Mouse (Mus musculus) MEL (cell line): Measurements from ENCODE around the gene 4921517D22Rik. TPM values are rescaled to one million over a fixed set of nuclear protein-coding genes. Genes with fewer than 3 reads are reported as not detected.

Experiments
- DNase-seq: peaks from one replicate; pipeline ENCODE4 v3.0.0; 2011; ENCODE audit warnings: low read depth, low spot score
- H3K27ac ChIP-seq: 2 replicates; pipeline ENCODE4 v1.5.1; 2012; ENCODE audit warnings: low read depth, mild to moderate bottlenecking, control low read depth, low read length, moderate library complexity; ENCODE audit not compliant: control insufficient read depth
- H3K27me3 ChIP-seq, 2 experiments: fragments of 150-350 bp in 1 of 2; sonication (generic) in 1 of 2; 2 replicates each; pipeline ENCODE4 v1.6.1; 2012; ENCODE audit warnings: low read length in 2 of 2, mild to moderate bottlenecking in 2 of 2, improper control_type of control experiment in 1 of 2, moderate library complexity in 1 of 2; ENCODE audit not compliant: insufficient read depth in 2 of 2, control insufficient read depth in 1 of 2
- H3K36me3 ChIP-seq, 2 experiments: 2 replicates each; pipeline ENCODE4 v1.6.1; 2012 to 2014; ENCODE audit warnings: low read length in 2 of 2, improper control_type of control experiment in 1 of 2, inconsistent platforms in 1 of 2, mild to moderate bottlenecking in 1 of 2; ENCODE audit not compliant: insufficient read depth in 2 of 2, control insufficient read depth in 1 of 2
- H3K4me1 ChIP-seq, 2 experiments: fragments of 150-350 bp in 1 of 2; sonication (generic) in 1 of 2; 2 replicates each; pipeline ENCODE4 v1.6.1; 2012; ENCODE audit warnings: low read length in 2 of 2, improper control_type of control experiment in 1 of 2, mild to moderate bottlenecking in 1 of 2; ENCODE audit not compliant: insufficient read depth in 2 of 2, control insufficient read depth in 1 of 2
- H3K4me3 ChIP-seq, 2 experiments: fragments of 150-350 bp in 1 of 2; sonication (generic) in 1 of 2; 2 replicates each; pipeline ENCODE4 v1.5.1; 2012; ENCODE audit warnings: low read depth in 2 of 2, low read length in 2 of 2, mild to moderate bottlenecking in 2 of 2, moderate library complexity in 2 of 2, control low read depth in 1 of 2, improper control_type of control experiment in 1 of 2; ENCODE audit not compliant: control insufficient read depth in 1 of 2, insufficient read depth in 1 of 2
- H3K79me2 ChIP-seq: 2 replicates; pipeline ENCODE4 v1.6.1; 2012; ENCODE audit warnings: mild to moderate bottlenecking, low read length, moderate library complexity; ENCODE audit not compliant: control insufficient read depth, poor library complexity, insufficient read depth
- H3K9ac ChIP-seq: 2 replicates; pipeline ENCODE4 v1.6.1; 2012; ENCODE audit warnings: low read depth, mild to moderate bottlenecking, control low read depth, low read length, moderate library complexity; ENCODE audit not compliant: control insufficient read depth, poor library complexity, severe bottlenecking
- H3K9me3 ChIP-seq: fragments of 150-350 bp; sonication (generic); replicated peaks from 2 replicates; pipeline ENCODE4 v1.6.1; 2012; ENCODE audit warnings: mild to moderate bottlenecking, low read length, improper control_type of control experiment, moderate library complexity; ENCODE audit not compliant: insufficient read depth
- CHD1 ChIP-seq: IDR thresholded peaks from 2 replicates; pipeline ENCODE4 v1.6.1; 2012; ENCODE audit warnings: low read depth, mild to moderate bottlenecking, inconsistent platforms, low read length, improper control_type of control experiment
- ETS1 ChIP-seq: IDR thresholded peaks from 2 replicates; pipeline ENCODE4 v1.6.1; 2012; ENCODE audit warnings: low read depth, mild to moderate bottlenecking, inconsistent platforms, low read length, improper control_type of control experiment, moderate library complexity
- JUND ChIP-seq: IDR thresholded peaks from 2 replicates; pipeline ENCODE4 v1.6.1; 2011; ENCODE audit warnings: low read depth, mild to moderate bottlenecking, improper control_type of control experiment, low read length
- KAT2A ChIP-seq: conservative IDR thresholded peaks from 2 replicates; pipeline ENCODE4 v1.6.1; 2012; ENCODE audit warnings: low read depth, low read length, improper control_type of control experiment, inconsistent platforms
- MAFK ChIP-seq: IDR thresholded peaks from 2 replicates; pipeline ENCODE4 v1.6.1; 2011; ENCODE audit warnings: low read depth, mild to moderate bottlenecking, low read length, improper control_type of control experiment, borderline replicate concordance
- MAZ ChIP-seq: IDR thresholded peaks from 2 replicates; pipeline ENCODE4 v1.6.1; 2012; ENCODE audit warnings: low read depth, mild to moderate bottlenecking, inconsistent platforms, low read length, improper control_type of control experiment
- MEF2A ChIP-seq: IDR thresholded peaks from 2 replicates; pipeline ENCODE4 v1.6.1; 2014; ENCODE audit warnings: low read depth, mild to moderate bottlenecking, inconsistent platforms, low read length, improper control_type of control experiment; ENCODE audit not compliant: poor library complexity, insufficient replicate concordance, severe bottlenecking; ENCODE audit errors: extremely low read depth
- MXI1 ChIP-seq: IDR thresholded peaks from 2 replicates; pipeline ENCODE4 v1.6.1; 2011; ENCODE audit warnings: mild to moderate bottlenecking, low read depth, low read length, improper control_type of control experiment
- MYC ChIP-seq: IDR thresholded peaks from 2 replicates; pipeline ENCODE4 v1.6.1; 2011; ENCODE audit warnings: low read depth, mild to moderate bottlenecking, low read length, improper control_type of control experiment, moderate library complexity
- NELFE ChIP-seq: IDR thresholded peaks from 2 replicates; pipeline ENCODE4 v1.6.1; 2011; ENCODE audit warnings: low read depth, low read length, improper control_type of control experiment
- POLR2A ChIP-seq, 2 experiments: IDR thresholded peaks; 2 replicates each; pipeline ENCODE4 v1.6.1; 2011 to 2012; ENCODE audit warnings: low read length in 2 of 2, mild to moderate bottlenecking in 2 of 2, control low read depth in 1 of 2, improper control_type of control experiment in 1 of 2, low read depth in 1 of 2, moderate library complexity in 1 of 2; ENCODE audit not compliant: control insufficient read depth in 1 of 2, insufficient read depth in 1 of 2, poor library complexity in 1 of 2
- POLR2AphosphoS2 ChIP-seq: IDR thresholded peaks from 2 replicates; pipeline ENCODE4 v1.6.1; 2011; ENCODE audit warnings: low read length, improper control_type of control experiment
- POLR2AphosphoS5 ChIP-seq: IDR thresholded peaks from 2 replicates; pipeline ENCODE4 v1.6.1; 2012; ENCODE audit warnings: low read depth, borderline replicate concordance, mild to moderate bottlenecking, inconsistent platforms, low read length, moderate library complexity, mixed read lengths
- RAD21 ChIP-seq: IDR thresholded peaks from 2 replicates; pipeline ENCODE4 v1.6.1; 2011; ENCODE audit warnings: mild to moderate bottlenecking, low read depth, low read length, improper control_type of control experiment
- RCOR1 ChIP-seq: IDR thresholded peaks from 2 replicates; pipeline ENCODE4 v1.6.1; 2012; ENCODE audit warnings: low read depth, mild to moderate bottlenecking, inconsistent platforms, low read length, improper control_type of control experiment
- SIN3A ChIP-seq: IDR thresholded peaks from 2 replicates; pipeline ENCODE4 v1.6.1; 2012; ENCODE audit warnings: low read length, improper control_type of control experiment, inconsistent platforms
- SMC3 ChIP-seq: IDR thresholded peaks from 2 replicates; pipeline ENCODE4 v1.6.1; 2011; ENCODE audit warnings: low read depth, low read length, improper control_type of control experiment
- TAL1 ChIP-seq: IDR thresholded peaks from 2 replicates; pipeline ENCODE4 v1.6.1; 2012; ENCODE audit warnings: mild to moderate bottlenecking, inconsistent platforms, low read length, moderate library complexity, mixed read lengths
- TBP ChIP-seq: IDR thresholded peaks from 2 replicates; pipeline ENCODE4 v1.8.0; 2011; ENCODE audit warnings: low read depth, low read length, improper control_type of control experiment
- TCF12 ChIP-seq: IDR thresholded peaks from 2 replicates; pipeline ENCODE4 v1.6.1; 2014; ENCODE audit warnings: low read depth, mild to moderate bottlenecking, inconsistent platforms, low read length, improper control_type of control experiment, moderate library complexity
- UBTF ChIP-seq: IDR thresholded peaks from 2 replicates; pipeline ENCODE4 v1.6.1; 2012; ENCODE audit warnings: low read depth, mild to moderate bottlenecking, inconsistent platforms, low read length, improper control_type of control experiment, moderate library complexity, borderline replicate concordance; ENCODE audit not compliant: insufficient read depth
- USF2 ChIP-seq, 2 experiments: IDR thresholded peaks; 2 replicates each; pipeline ENCODE4 v1.6.1; 2011 to 2012; ENCODE audit warnings: improper control_type of control experiment in 2 of 2, low read length in 2 of 2, borderline replicate concordance in 1 of 2, inconsistent platforms in 1 of 2, low read depth in 1 of 2, mild to moderate bottlenecking in 1 of 2; ENCODE audit not compliant: insufficient read depth in 1 of 2
- ZKSCAN1 ChIP-seq: IDR thresholded peaks from 2 replicates; pipeline ENCODE4 v1.6.1; 2012; ENCODE audit warnings: low read depth, mild to moderate bottlenecking, inconsistent platforms, low read length, improper control_type of control experiment, moderate library complexity
- polyA plus RNA-seq, 2 experiments: library from polyadenylated mRNA; stranded (reverse) in 1 of 2; unstranded in 1 of 2; fragments of >175 nt in 1 of 2; fragments of >200 nt in 1 of 2; gene quantifications; 2 replicates each; pipeline versions ENCODE4 v1.2.1 to v1.2.4; 2012; ENCODE audit warnings: low replicate concordance in 2 of 2, low read depth in 1 of 2; ENCODE audit not compliant: insufficient read length in 2 of 2, insufficient read depth in 1 of 2, missing spikeins in 1 of 2
- total RNA-seq: library from RNA; depleted of rRNA; stranded (reverse); fragments of 300-350 nt; gene quantifications from 2 replicates; pipeline ENCODE4 v1.2.3, GENCODE M21; 2012

Gene 4921517D22Rik
- total and polyA plus RNA-seq, 3 experiments, result not detected

DNA sequence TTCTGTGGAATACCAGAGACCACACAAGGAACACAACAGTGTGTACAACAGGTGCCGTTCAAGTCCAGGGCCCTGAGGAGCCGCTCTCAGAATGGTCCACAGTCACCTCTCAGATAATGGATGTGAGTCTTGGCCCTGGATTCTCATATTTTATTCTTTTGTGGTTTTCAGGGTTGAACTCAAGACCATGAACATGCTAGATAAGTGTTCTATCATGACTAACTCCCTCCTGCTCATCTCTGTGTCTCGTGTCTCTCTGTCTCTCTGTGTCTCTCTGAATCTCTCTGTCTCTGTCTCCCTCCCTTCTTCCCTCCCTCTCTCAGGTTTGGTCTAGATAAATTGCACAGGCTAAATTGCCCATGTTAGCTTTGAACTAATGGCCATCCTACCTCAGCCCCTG, 4.1 kb downstream of the 4921517D22Rik start (continued):
- TF ChIP-seq CHD1 (no peak), POLR2A (IDR thresholded peaks at IDR 0.05; ENCODE audit: control insufficient read depth in 1 of 2, insufficient read depth in 1 of 2, low read depth in 1 of 2, low read length in 2 of 2, poor library complexity in 1 of 2) (no peak), TCF12 (peak; percentile 45; the same call in 1 of the 2 replicates), TBP (no peak)

DNA sequence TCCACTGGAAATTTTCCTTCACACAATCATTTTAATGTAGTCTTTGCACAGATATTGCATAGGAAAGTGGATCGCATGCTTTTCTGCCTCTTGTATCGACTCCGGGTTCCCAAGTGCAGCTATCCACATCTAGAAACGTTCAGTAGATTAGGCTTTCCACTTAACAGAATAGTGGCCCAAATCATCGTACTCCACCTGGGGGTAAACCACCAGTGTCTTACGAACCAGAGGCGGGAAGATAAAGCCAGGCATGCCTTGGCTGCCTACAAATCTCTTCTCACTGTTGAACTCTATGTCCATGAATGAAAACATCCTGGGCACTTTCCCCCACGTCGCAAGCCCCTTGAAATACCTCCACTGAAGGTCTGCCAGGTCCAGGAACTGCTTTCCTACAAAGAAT, 4.6 kb downstream of the 4921517D22Rik start:
- Histone ChIP-seq H3K4me3 (no peak overlapping the region), H3K9me3 (no peaks in the 10 kb centered on the region), H3K27me3 (no peaks in the 10 kb centered on the region), H3K27ac (no peak overlapping the region), H3K36me3 (peaks cover 0 to 11% of the 10 kb centered on the region in 2 experiments; a peak in 2 of 4 replicates), H3K4me1 (peaks cover 0 to 13% of the 10 kb centered on the region in 2 experiments; a peak in 3 of 4 replicates), H3K9ac (no peak overlapping the region), H3K79me2 (no peaks in the 10 kb centered on the region)
- TF ChIP-seq NELFE (no peak), POLR2AphosphoS2 (no peak), MAZ (no peak), ZKSCAN1 (no peak), MEF2A (no peak), UBTF (no peak), RCOR1 (no peak), SMC3 (no peak), TAL1 (no peak), MYC (no peak), SIN3A (no peak), RAD21 (no peak), MAFK (no peak), ETS1 (no peak), POLR2AphosphoS5 (no peak), KAT2A (no peak), JUND (no peak), USF2 (IDR thresholded peaks at IDR 0.05; ENCODE audit: borderline replicate concordance in 1 of 2, insufficient read depth in 1 of 2, low read depth in 1 of 2, low read length in 2 of 2) (no peak), MXI1 (no peak)
- peak; percentile 28 for DNase-seq
